Mouse (Mus musculus) limb, embryonic 14.5 days (tissue): ENCODE measurements around the gene Gnaz. TPM values are rescaled to one million over a fixed set of nuclear protein-coding genes. Genes with fewer than 3 reads are reported as not detected.

Experiments used
- ATAC-seq: fragments of 200-750 bp; cut with Nextera tagmentation; 2 replicates; pipeline ENCODE4 v1.8.0; 2017; ENCODE audit warnings: low read depth, moderate number of reproducible peaks, moderate TSS enrichment; ENCODE audit not compliant: low FRiP score
- DNase-seq: peaks from one replicate; pipeline ENCODE4 v3.0.0-alpha.2; 2015; ENCODE audit warnings: low spot score
- H3K27ac ChIP-seq: fragments of 300-500 bp; sonication (generic); replicated peaks from 2 replicates; pipeline ENCODE4 v1.5.1; 2014; ENCODE audit warnings: low read depth, mild to moderate bottlenecking, low read length, moderate library complexity, mixed read lengths
- H3K27me3 ChIP-seq: fragments of 300-500 bp; sonication (generic); 2 replicates; pipeline ENCODE4 v1.6.1; 2014; ENCODE audit warnings: low read length, mixed read lengths; ENCODE audit not compliant: control insufficient read depth, insufficient read depth
- H3K36me3 ChIP-seq: fragments of 300-500 bp; sonication (generic); 2 replicates; pipeline ENCODE4 v1.6.1; 2014; ENCODE audit warnings: mild to moderate bottlenecking, low read length, moderate library complexity, mixed read lengths; ENCODE audit not compliant: control insufficient read depth, insufficient read depth
- H3K4me1 ChIP-seq: fragments of 300-500 bp; sonication (generic); 2 replicates; pipeline ENCODE4 v1.6.1; 2014; ENCODE audit warnings: antibody characterized with exemption, low read length, mixed read lengths; ENCODE audit not compliant: control insufficient read depth, insufficient read depth
- H3K4me2 ChIP-seq: fragments of 300-500 bp; sonication (generic); replicated peaks from 2 replicates; pipeline ENCODE4 v1.6.1; 2014; ENCODE audit warnings: low read depth, mild to moderate bottlenecking, low read length, moderate library complexity; ENCODE audit not compliant: severe bottlenecking
- H3K4me3 ChIP-seq: fragments of 300-500 bp; sonication (generic); replicated peaks from 2 replicates; pipeline ENCODE4 v1.5.1; 2014; ENCODE audit warnings: low read length
- H3K9ac ChIP-seq: fragments of 300-500 bp; sonication (generic); 2 replicates; pipeline ENCODE4 v1.6.1; 2014; ENCODE audit warnings: mild to moderate bottlenecking, low read depth, low read length, moderate library complexity; ENCODE audit not compliant: severe bottlenecking
- H3K9me3 ChIP-seq: fragments of 300-500 bp; sonication (generic); 2 replicates; pipeline ENCODE4 v1.6.1; 2016; ENCODE audit warnings: low read length; ENCODE audit not compliant: control insufficient read depth
- POLR2A ChIP-seq: fragments of 200-500 bp; IDR thresholded peaks from 2 replicates; pipeline ENCODE4 v1.8.0; 2012; ENCODE audit warnings: inconsistent platforms, mild to moderate bottlenecking, moderate library complexity, borderline replicate concordance; ENCODE audit not compliant: insufficient read depth, insufficient read length; ENCODE audit errors: extremely low read depth
- WGBS: fragments of 180-500 bp; shearing (Covaris S2); extraction: QIAGEN DNeasy Blood & Tissue Kit; methylation state at CpG from one replicate; pipeline ENCODE4 v1.1.7; 2014; 5-methylcytosine and 5-hydroxymethylcytosine counted together
- polyA plus RNA-seq, 2 experiments: library from polyadenylated mRNA; depleted of rRNA in 1 of 2; stranded (reverse) in 1 of 2; unstranded in 1 of 2; fragments of >200 nt; fragmentation: Nextera tagmentation in 1 of 2; extraction: Ambion mirVana in 1 of 2; gene quantifications; 2 replicates each; pipeline versions ENCODE4 v1.2.1 to v1.2.3; 2012 to 2014

Gene Gnaz
- polyA plus RNA-seq, 2 experiments = 2.1 to 2.9 TPM

GRCm38 (mm10) chr10:74967651-74968267 lies 782 bp downstream of the Gnaz start:
- DNase-seq (no peak), ATAC-seq (no peak)
- Histone ChIP-seq H3K36me3 (no peaks in the 10 kb centered on the region), H3K9ac (peak overlapping the region; percentile 58), H3K27ac (no peak overlapping the region), H3K4me3 (peak overlapping the region; percentile 65), H3K4me2 (peak overlapping the region; percentile 93), H3K27me3 (peaks cover 14% of the 10 kb centered on the region), H3K9me3 (no peaks in the 10 kb centered on the region), H3K4me1 (peaks cover 3% of the 10 kb centered on the region)
- no peak for TF ChIP-seq POLR2A
- 2% methylated on average over 25 of the region's 25 CpGs for WGBS

- H3K36me3 ChIP-seq = no peaks in the 10 kb centered on the region
- H3K4me2 ChIP-seq = no peak overlapping the region
- no peak overlapping the region for H3K4me3 ChIP-seq
- H3K9me3 ChIP-seq = no peaks in the 10 kb centered on the region
- no peak for TF ChIP-seq POLR2A
- H3K9ac ChIP-seq = no peak overlapping the region
- WGBS = 80% methylated on average over 2 of the region's 2 CpGs
- peaks cover 3% of the 10 kb centered on the region for H3K4me1 ChIP-seq
- peaks cover 14% of the 10 kb centered on the region for H3K27me3 ChIP-seq
- ATAC-seq = no peak
- H3K27ac ChIP-seq = no peak overlapping the region
- DNase-seq = no peak
Measured at GRCm38 (mm10) chr10:74969266-74969665, 2.3 kb downstream of the Gnaz start.

GRCm38 (mm10) chr10:74973026-74973425 lies 6.0 kb downstream of the Gnaz start:
- 70% methylated on average over 6 of the region's 6 CpGs for WGBS
- no peak overlapping the region for H3K27ac ChIP-seq
- H3K4me2 ChIP-seq = no peak overlapping the region
- H3K4me3 ChIP-seq = no peak overlapping the region
- H3K9me3 ChIP-seq = no peaks in the 10 kb centered on the region
- no peak for DNase-seq
- no peaks in the 10 kb centered on the region; the same call in 1 of the 2 replicates for H3K4me1 ChIP-seq
- no peak overlapping the region for H3K9ac ChIP-seq
- no peak for ATAC-seq
- H3K27me3 ChIP-seq = peaks cover 5% of the 10 kb centered on the region; the same call in 1 of the 2 replicates
- no peaks in the 10 kb centered on the region for H3K36me3 ChIP-seq
- TF ChIP-seq POLR2A = no peak

- no peak for TF ChIP-seq POLR2A
Measured at GRCm38 (mm10) chr10:74975626-74976025, 8.6 kb downstream of the Gnaz start.

GRCm38 (mm10) chr10:74976429-74976828 lies 9.5 kb downstream of the Gnaz start:
- no peak overlapping the region for H3K4me2 ChIP-seq
- no peak overlapping the region for H3K9ac ChIP-seq
- H3K4me1 ChIP-seq = no peaks in the 10 kb centered on the region
- no peak overlapping the region for H3K27ac ChIP-seq
- no peaks in the 10 kb centered on the region for H3K27me3 ChIP-seq
- no peak for TF ChIP-seq POLR2A
- ATAC-seq = no peak
- DNase-seq = no peak
- no peaks in the 10 kb centered on the region for H3K36me3 ChIP-seq
- no peaks in the 10 kb centered on the region for H3K9me3 ChIP-seq
- 77% methylated on average over 7 of the region's 7 CpGs for WGBS
- no peak overlapping the region for H3K4me3 ChIP-seq

More at GRCm38 (mm10) chr10:74975626-74976025, 8.6 kb downstream of the Gnaz start:
- H3K9ac ChIP-seq = no peak overlapping the region
- H3K36me3 ChIP-seq = no peaks in the 10 kb centered on the region
- DNase-seq (no peak), ATAC-seq (no peak)
- H3K9me3 ChIP-seq = no peaks in the 10 kb centered on the region
- 83% methylated on average over 7 of the region's 7 CpGs for WGBS
- no peak overlapping the region for H3K27ac ChIP-seq
- no peak overlapping the region for H3K4me2 ChIP-seq
- H3K4me3 ChIP-seq = no peak overlapping the region
- no peaks in the 10 kb centered on the region for H3K27me3 ChIP-seq
- no peaks in the 10 kb centered on the region for H3K4me1 ChIP-seq
